Mouse (Mus musculus): ENCODE data around the gene Sh3rf1.

Sh3rf1 gene

GRCm38 (mm10) chr8:61270961-61271360, 47.3 kb downstream of the Sh3rf1 start:
- Histone ChIP-seq H3K9me3 (ENCODE audit: low read length) (no peaks in the 10 kb centered on the region), H3K4me3 (replicated peaks; ENCODE audit: low read length) (no peak overlapping the region), H3K36me3 (ENCODE audit: insufficient read depth, low read length) (no peaks in the 10 kb centered on the region), H3K27me3 (ENCODE audit: insufficient read depth, low read length) (no peaks in the 10 kb centered on the region), H3K4me1 (replicated peaks; ENCODE audit: low read depth, low read length) (peaks cover 13% of the 10 kb centered on the region)
- no peak for TF ChIP-seq NANOG (IDR thresholded peaks at IDR 0.05; ENCODE audit: borderline replicate concordance, low read length)
- no peak for TF ChIP-seq POU5F1 (IDR thresholded peaks at IDR 0.05; ENCODE audit: borderline replicate concordance, low read length)
- TF ChIP-seq CTCF (conservative IDR thresholded peaks at IDR 0.05; ENCODE audit: low read length) = no peak

- Histone ChIP-seq H3K4me3 (replicated peaks; ENCODE audit: low read length) (no peak overlapping the region), H3K36me3 (ENCODE audit: insufficient read depth, low read length) (no peaks in the 10 kb centered on the region), H3K27me3 (ENCODE audit: insufficient read depth, low read length) (no peaks in the 10 kb centered on the region), H3K4me1 (replicated peaks; ENCODE audit: low read depth, low read length) (peaks cover 13% of the 10 kb centered on the region), H3K9me3 (ENCODE audit: low read length) (no peaks in the 10 kb centered on the region)
- TF ChIP-seq POU5F1 (IDR thresholded peaks at IDR 0.05; ENCODE audit: borderline replicate concordance, low read length) (no peak), NANOG (IDR thresholded peaks at IDR 0.05; ENCODE audit: borderline replicate concordance, low read length) (no peak), CTCF (conservative IDR thresholded peaks at IDR 0.05; ENCODE audit: low read length) (no peak)
Observed at GRCm38 (mm10) chr8:61272838-61273237, 49.2 kb downstream of the Sh3rf1 start.

- H3K36me3 ChIP-seq (ENCODE audit: insufficient read depth, low read length) = no peaks in the 10 kb centered on the region
- peaks cover 13% of the 10 kb centered on the region for H3K4me1 ChIP-seq (replicated peaks; ENCODE audit: low read depth, low read length)
- H3K27me3 ChIP-seq (ENCODE audit: insufficient read depth, low read length) = no peaks in the 10 kb centered on the region
- no peak overlapping the region for H3K4me3 ChIP-seq (replicated peaks; ENCODE audit: low read length)
- H3K9me3 ChIP-seq (ENCODE audit: low read length) = no peaks in the 10 kb centered on the region
- TF ChIP-seq NANOG (IDR thresholded peaks at IDR 0.05; ENCODE audit: borderline replicate concordance, low read length) (no peak), POU5F1 (IDR thresholded peaks at IDR 0.05; ENCODE audit: borderline replicate concordance, low read length) (no peak), CTCF (conservative IDR thresholded peaks at IDR 0.05; ENCODE audit: low read length) (no peak)
Observed at GRCm38 (mm10) chr8:61273307-61274221, 49.9 kb downstream of the Sh3rf1 start.

- Histone ChIP-seq H3K4me3 (replicated peaks; ENCODE audit: low read length) (no peak overlapping the region), H3K36me3 (ENCODE audit: insufficient read depth, low read length) (no peaks in the 10 kb centered on the region), H3K27me3 (ENCODE audit: insufficient read depth, low read length) (no peaks in the 10 kb centered on the region), H3K4me1 (replicated peaks; ENCODE audit: low read depth, low read length) (peaks cover 13% of the 10 kb centered on the region), H3K9me3 (ENCODE audit: low read length) (no peaks in the 10 kb centered on the region)
- no peak for TF ChIP-seq CTCF (conservative IDR thresholded peaks at IDR 0.05; ENCODE audit: low read length)
- no peak for TF ChIP-seq NANOG (IDR thresholded peaks at IDR 0.05; ENCODE audit: borderline replicate concordance, low read length)
- TF ChIP-seq POU5F1 (IDR thresholded peaks at IDR 0.05; ENCODE audit: borderline replicate concordance, low read length) = no peak
Observed at GRCm38 (mm10) chr8:61274602-61275462, 51.2 kb downstream of the Sh3rf1 start.

- Histone ChIP-seq H3K4me3 (replicated peaks; ENCODE audit: low read length) (no peak overlapping the region), H3K36me3 (ENCODE audit: insufficient read depth, low read length) (no peaks in the 10 kb centered on the region), H3K9me3 (ENCODE audit: low read length) (no peaks in the 10 kb centered on the region), H3K4me1 (replicated peaks; ENCODE audit: low read depth, low read length) (peaks cover 5% of the 10 kb centered on the region), H3K27me3 (ENCODE audit: insufficient read depth, low read length) (no peaks in the 10 kb centered on the region)
- no peak for TF ChIP-seq CTCF (conservative IDR thresholded peaks at IDR 0.05; ENCODE audit: low read length)
- TF ChIP-seq POU5F1 (IDR thresholded peaks at IDR 0.05; ENCODE audit: borderline replicate concordance, low read length) = no peak
- TF ChIP-seq NANOG (IDR thresholded peaks at IDR 0.05; ENCODE audit: borderline replicate concordance, low read length) = no peak
Observed at GRCm38 (mm10) chr8:61275463-61276356, 52.0 kb downstream of the Sh3rf1 start.

GRCm38 (mm10) chr8:61276397-61276796, 52.7 kb downstream of the Sh3rf1 start:
- Histone ChIP-seq H3K4me1 (replicated peaks; ENCODE audit: low read depth, low read length) (peaks cover under 1% of the 10 kb centered on the region; the same call in 1 of the 2 replicates), H3K9me3 (ENCODE audit: low read length) (no peaks in the 10 kb centered on the region; the same call in 1 of the 2 replicates), H3K36me3 (ENCODE audit: insufficient read depth, low read length) (no peaks in the 10 kb centered on the region), H3K4me3 (replicated peaks; ENCODE audit: low read length) (no peak overlapping the region), H3K27me3 (ENCODE audit: insufficient read depth, low read length) (no peaks in the 10 kb centered on the region)
- no peak for TF ChIP-seq POU5F1 (IDR thresholded peaks at IDR 0.05; ENCODE audit: borderline replicate concordance, low read length)
- TF ChIP-seq CTCF (conservative IDR thresholded peaks at IDR 0.05; ENCODE audit: low read length) = no peak

GRCm38 (mm10) chr8:61279030-61279429, 55.4 kb downstream of the Sh3rf1 start:
- H3K4me3 ChIP-seq (replicated peaks; ENCODE audit: low read length) = no peak overlapping the region
- peaks cover 7% of the 10 kb centered on the region; the same call in 1 of the 2 replicates for H3K4me1 ChIP-seq (replicated peaks; ENCODE audit: low read depth, low read length)
- no peaks in the 10 kb centered on the region for H3K36me3 ChIP-seq (ENCODE audit: insufficient read depth, low read length)
- no peaks in the 10 kb centered on the region for H3K27me3 ChIP-seq (ENCODE audit: insufficient read depth, low read length)
- peaks cover 4% of the 10 kb centered on the region; the same call in 1 of the 2 replicates for H3K9me3 ChIP-seq (ENCODE audit: low read length)
- TF ChIP-seq POU5F1 (IDR thresholded peaks at IDR 0.05; ENCODE audit: borderline replicate concordance, low read length) = no peak
- TF ChIP-seq NANOG (IDR thresholded peaks at IDR 0.05; ENCODE audit: borderline replicate concordance, low read length) = no peak
- TF ChIP-seq CTCF (conservative IDR thresholded peaks at IDR 0.05; ENCODE audit: low read length) = no peak

Data from E14TG2a.4 (cell line).